ENCODE assay signal across 19 mouse cellular contexts in the genomic region with DNA sequence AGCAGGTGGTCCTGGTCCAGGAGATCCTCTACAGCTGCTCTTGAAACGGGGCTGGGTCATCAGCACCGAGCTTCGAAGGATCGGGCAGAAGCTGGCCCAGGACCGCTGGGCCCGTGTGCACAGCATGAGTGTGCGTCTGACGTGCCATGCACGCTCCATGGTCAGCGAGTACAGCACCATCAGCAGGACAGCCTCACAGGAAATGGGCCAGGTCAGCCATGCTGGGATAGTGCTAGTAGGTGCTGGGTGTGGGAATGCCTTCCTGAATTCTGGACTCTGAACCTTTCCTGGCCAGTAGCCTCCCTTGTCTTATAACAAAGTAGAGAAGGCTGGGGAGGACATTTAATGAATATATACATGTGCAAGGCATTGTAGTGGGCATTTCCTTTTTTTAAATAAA. TPM values are rescaled to one million over a fixed set of nuclear protein-coding genes. Genes with fewer than 3 reads are reported as not detected.
"Had no signal": no experiment of that assay in that cellular context is flagged by ENCODE, and none has a peak within 500 bp of the region (broad histone marks: within the 10 kb centered on the region; RNA-seq: fewer than 3 reads in every experiment).

No protein-coding gene starts in this region.

- H3K4me1 ChIP-seq: lung, embryonic 15.5 days; megakaryocyte, embryonic 14.5 days; midbrain, embryonic 10.5 days had no signal

- ATAC-seq: hindbrain, postnatal 0 days; inflammation-experienced regulatory T-cells, adult 6 months; intestine, postnatal 0 days had no signal

- H3K36me3 ChIP-seq: lung, embryonic 15.5 days; midbrain, embryonic 10.5 days had no signal

- H3K27me3 ChIP-seq: lung, embryonic 15.5 days had no signal

- DNase-seq: layer of hippocampus, adult 9-11 months; lung, adult 18-20 months; lung, postnatal 10 days; lung, postnatal 36 days; midbrain, embryonic 14.5 days; right cerebral cortex, postnatal 4 days; thymus, adult 2 months; thymus, postnatal 14 days; thymus, postnatal 4 days had no signal

- H3K4me2 ChIP-seq: hindbrain, embryonic 14.5 days; liver, embryonic 11.5 days; lung, embryonic 15.5 days had no signal

- H3K9ac ChIP-seq: hindbrain, embryonic 14.5 days; liver, embryonic 14.5 days; lung, embryonic 15.5 days had no signal

- H3K27ac ChIP-seq: hindbrain, embryonic 14.5 days; hindbrain, postnatal 0 days; layer of hippocampus, adult 2 months; liver, embryonic 14.5 days; lung, embryonic 15.5 days; midbrain, embryonic 10.5 days had no signal

- H3K9me3 ChIP-seq: lung, embryonic 15.5 days; midbrain, embryonic 10.5 days had no signal

- H3K4me3 ChIP-seq: layer of hippocampus, adult 2 months; lung, embryonic 15.5 days; megakaryocyte, embryonic 14.5 days; midbrain, embryonic 10.5 days had no signal

RNA-seq across cellular contexts. Expression of a gene that starts 47.6 kb away (rescaled TPM):
- polyA plus RNA-seq: inflammation-experienced regulatory T-cells, adult 6 months had no signal
